Mouse (Mus musculus) stomach, postnatal 0 days (tissue): Measurements from ENCODE around the gene Gzmg. TPM values are rescaled to one million over a fixed set of nuclear protein-coding genes. Genes with fewer than 3 reads are reported as not detected.
"Not testable (repeated sequence)": the region's sequence is repeated elsewhere in the genome, so short reads cannot be mapped to it uniquely, and the experiment has no call there.

Source experiments
- ATAC-seq: fragments of 200-750 bp; cut with Nextera tagmentation; 2 replicates; pipeline ENCODE4 v1.8.0; 2017; ENCODE audit not compliant: low FRiP score, low TSS enrichment
- DNase-seq: peaks from one replicate; pipeline ENCODE4 v3.0.0-alpha.2; 2016; ENCODE audit warnings: low spot score
- H3K27ac ChIP-seq: fragments of 300-500 bp; sonication (generic); replicated peaks from 2 replicates; pipeline ENCODE4 v1.5.1; 2014; ENCODE audit warnings: mild to moderate bottlenecking, control low read depth
- H3K27me3 ChIP-seq: fragments of 300-500 bp; sonication (generic); 2 replicates; pipeline ENCODE4 v1.6.1; 2014; ENCODE audit warnings: low read length; ENCODE audit not compliant: control insufficient read depth, insufficient read depth
- H3K36me3 ChIP-seq: fragments of 300-500 bp; sonication (generic); 2 replicates; pipeline ENCODE4 v1.6.1; 2014; ENCODE audit warnings: low read length, mixed read lengths; ENCODE audit not compliant: control insufficient read depth, insufficient read depth
- H3K4me1 ChIP-seq: fragments of 300-500 bp; sonication (generic); replicated peaks from 2 replicates; pipeline ENCODE4 v1.6.1; 2014; ENCODE audit warnings: antibody characterized with exemption; ENCODE audit not compliant: control insufficient read depth, insufficient read depth
- H3K4me2 ChIP-seq: fragments of 300-500 bp; sonication (generic); replicated peaks from 2 replicates; pipeline ENCODE4 v1.6.1; 2014; ENCODE audit warnings: low read depth, mild to moderate bottlenecking, control low read depth, moderate library complexity
- H3K4me3 ChIP-seq: fragments of 300-500 bp; sonication (generic); 2 replicates; pipeline ENCODE4 v1.5.1; 2014; ENCODE audit warnings: low read depth, low read length, control low read depth
- H3K9ac ChIP-seq: fragments of 300-500 bp; sonication (generic); 2 replicates; pipeline ENCODE4 v1.6.1; 2014; ENCODE audit warnings: mild to moderate bottlenecking, low read length, control low read depth, mixed read lengths
- H3K9me3 ChIP-seq: fragments of 300-500 bp; sonication (generic); 2 replicates; pipeline ENCODE4 v1.6.1; 2016; ENCODE audit warnings: low read length; ENCODE audit not compliant: control insufficient read depth
- CTCF ChIP-seq: IDR thresholded peaks from 2 replicates; pipeline ENCODE4 v1.5.1; 2016; ENCODE audit warnings: antibody characterized with exemption, low read depth, mild to moderate bottlenecking, moderate library complexity
- EP300 ChIP-seq: optimal IDR thresholded peaks from 2 replicates; pipeline ENCODE3; 2016; ENCODE audit warnings: antibody characterized with exemption
- WGBS: fragments of 180-500 bp; shearing (Covaris S2); extraction: QIAGEN DNeasy Blood & Tissue Kit; methylation state at CpG from one replicate; pipeline ENCODE4 v1.1.7; 2014; 5-methylcytosine and 5-hydroxymethylcytosine counted together
- polyA plus RNA-seq: library from polyadenylated mRNA; unstranded; fragments of >200 nt; fragmentation: Nextera tagmentation; extraction: Ambion mirVana; gene quantifications from 2 replicates; pipeline ENCODE4 v1.2.1, GENCODE M21; 2015

The Gzmg gene
- polyA plus RNA-seq, 1 experiment from 2014 or later, result not detected

DNA sequence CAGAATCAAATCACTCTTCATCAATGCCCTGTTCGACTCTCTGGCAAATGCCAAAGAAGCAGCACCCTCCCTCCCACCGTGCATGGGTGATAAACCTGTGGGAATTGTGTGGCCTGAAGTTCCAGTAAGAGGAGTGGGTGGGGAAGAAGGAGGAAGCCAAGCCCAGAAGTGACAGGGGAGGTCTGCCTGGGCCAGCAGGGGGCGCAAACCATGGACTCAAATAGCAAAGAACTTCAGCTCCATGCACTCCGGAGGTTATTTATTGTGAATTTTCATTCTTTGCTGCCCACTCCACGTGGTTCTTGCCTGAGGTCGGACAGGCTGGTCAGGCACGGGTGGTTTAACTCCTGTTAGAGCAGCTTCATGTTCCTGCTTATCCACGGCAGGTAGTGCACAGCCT is 18.3 kb upstream of the Gzmg start:
- not testable (repeated sequence) for H3K9ac ChIP-seq, H3K36me3 ChIP-seq, H3K9me3 ChIP-seq, ATAC-seq, H3K4me1 ChIP-seq, H3K4me2 ChIP-seq, H3K27me3 ChIP-seq, H3K4me3 ChIP-seq, H3K27ac ChIP-seq
- WGBS, result 22% methylated on average over 8 of the region's 8 CpGs
- TF ChIP-seq CTCF, result peak; percentile 72
- DNase-seq, result peak; percentile 72

DNA sequence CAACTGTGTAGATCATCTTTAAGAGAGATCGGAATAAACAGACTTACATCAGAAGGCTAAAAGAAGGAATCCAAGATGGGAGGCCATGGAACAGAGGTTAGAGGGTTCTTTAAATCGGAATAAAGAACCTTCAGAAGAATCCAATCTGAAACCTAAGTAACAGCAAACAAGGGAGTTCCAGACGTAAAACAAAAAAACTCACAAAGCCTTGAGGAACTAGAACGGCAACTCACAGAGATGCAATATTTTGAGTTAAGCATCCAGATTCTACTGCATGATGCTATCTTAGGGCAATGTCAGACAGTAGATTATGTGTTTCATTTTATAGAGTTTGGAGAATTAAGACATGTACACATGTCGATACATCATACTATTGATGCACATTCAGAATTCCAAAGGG is 15.1 kb upstream of the Gzmg start, which contains the start of gene Gzmn:
Gene Gzmn, minus strand, starts transcription at position 101 of the 400 bp plus-strand sequence.
- 84% methylated on average over 5 of the region's 5 CpGs for WGBS
- no peak within 1 kb of the TSS for H3K9ac ChIP-seq
- H3K36me3 ChIP-seq, result no peaks in the 10 kb centered on the region
- no peaks in the 10 kb centered on the region for H3K9me3 ChIP-seq
- no peak for TF ChIP-seq CTCF
- no peak for TF ChIP-seq EP300
- H3K4me3 ChIP-seq, result no peak within 1 kb of the TSS
- no peaks in the 10 kb centered on the region for H3K27me3 ChIP-seq
- DNase-seq, result no peak
- no peak within 1 kb of the TSS for H3K4me2 ChIP-seq
- no peak for ATAC-seq
- no peak within 1 kb of the TSS for H3K27ac ChIP-seq
- H3K4me1 ChIP-seq, result no peaks in the 10 kb centered on the region

DNA sequence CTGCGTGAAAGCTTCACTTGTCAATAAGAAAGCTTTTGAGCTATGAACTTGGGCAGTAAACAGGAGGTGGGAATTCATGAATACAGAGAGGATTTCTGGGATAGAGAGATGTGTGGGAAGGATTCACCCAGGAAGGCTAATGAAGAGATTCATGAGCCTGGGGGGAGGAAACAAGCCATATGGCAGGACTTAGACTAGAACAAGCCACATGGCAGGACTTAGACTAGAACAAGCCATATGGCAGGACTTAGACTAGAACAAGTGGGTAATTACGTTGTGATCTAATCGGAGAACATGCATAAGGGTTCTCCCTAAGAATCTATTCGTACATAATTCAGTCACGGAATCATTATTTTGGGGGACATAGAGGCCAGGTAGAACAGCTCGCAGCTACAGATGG is 14.0 kb upstream of the Gzmg start:
- Histone ChIP-seq H3K9me3 (no peaks in the 10 kb centered on the region), H3K9ac (no peak overlapping the region), H3K27me3 (no peaks in the 10 kb centered on the region), H3K4me3 (no peak overlapping the region), H3K36me3 (no peaks in the 10 kb centered on the region), H3K4me2 (no peak overlapping the region), H3K27ac (no peak overlapping the region), H3K4me1 (no peaks in the 10 kb centered on the region)
- ATAC-seq (no peak), DNase-seq (no peak)
- TF ChIP-seq EP300, result no peak
- TF ChIP-seq CTCF, result no peak
- 93% methylated on average over 6 of the region's 6 CpGs for WGBS

DNA sequence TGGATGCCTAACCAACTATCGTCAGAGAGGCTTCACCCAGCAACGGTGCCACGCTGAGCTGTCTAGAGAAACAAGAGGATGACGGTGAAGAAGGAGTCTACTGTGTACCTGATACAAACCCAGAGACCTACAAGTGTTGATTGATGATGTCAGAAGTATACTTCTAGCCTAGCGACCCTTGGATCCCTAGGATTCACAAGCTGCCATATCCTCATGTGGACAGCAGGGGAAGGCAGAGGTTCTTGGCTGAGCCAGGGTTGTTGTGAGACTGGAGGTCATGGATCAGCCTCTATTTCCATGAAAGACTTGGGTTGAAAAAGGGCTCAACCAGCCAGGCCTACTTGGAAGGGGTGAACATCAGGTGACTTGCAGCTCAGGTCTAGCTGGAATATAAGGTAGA is 13.4 kb upstream of the Gzmg start:
- Histone ChIP-seq H3K9me3 (no peaks in the 10 kb centered on the region), H3K4me2 (no peak overlapping the region), H3K4me1 (no peaks in the 10 kb centered on the region), H3K36me3 (no peaks in the 10 kb centered on the region), H3K4me3 (no peak overlapping the region), H3K27ac (no peak overlapping the region), H3K9ac (no peak overlapping the region), H3K27me3 (no peaks in the 10 kb centered on the region)
- no peak for TF ChIP-seq CTCF
- TF ChIP-seq EP300, result no peak
- no peak for ATAC-seq
- 89% methylated on average over 5 of the region's 5 CpGs for WGBS
- no peak for DNase-seq

DNA sequence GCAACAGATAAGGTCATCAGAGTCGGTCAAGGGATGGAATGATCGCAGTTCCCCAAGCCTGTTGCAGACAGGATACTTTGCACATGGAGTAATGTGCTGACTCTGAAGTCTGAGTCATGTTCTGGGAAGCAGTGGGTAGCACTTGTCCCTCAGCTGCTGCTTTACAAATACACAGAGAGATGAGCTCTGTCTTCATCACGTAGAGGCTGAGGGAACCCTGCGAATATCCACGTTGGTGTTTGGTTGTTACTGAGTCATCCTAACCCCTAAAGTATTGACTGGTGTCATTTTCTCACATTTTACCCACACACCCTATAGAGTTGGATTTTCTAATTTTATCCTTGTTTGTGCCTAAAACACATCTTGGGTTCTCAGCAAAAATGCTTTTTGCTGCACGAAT is 8.6 kb upstream of the Gzmg start:
- no peaks in the 10 kb centered on the region for H3K9me3 ChIP-seq
- no peak for TF ChIP-seq CTCF
- no peak for TF ChIP-seq EP300
- 70% methylated on average over 6 of the region's 6 CpGs for WGBS
- no peak overlapping the region for H3K9ac ChIP-seq
- no peaks in the 10 kb centered on the region for H3K36me3 ChIP-seq
- no peak overlapping the region for H3K4me2 ChIP-seq
- H3K4me1 ChIP-seq, result no peaks in the 10 kb centered on the region
- no peaks in the 10 kb centered on the region for H3K27me3 ChIP-seq
- no peak overlapping the region for H3K4me3 ChIP-seq
- ATAC-seq (no peak), DNase-seq (no peak)
- H3K27ac ChIP-seq, result no peak overlapping the region

DNA sequence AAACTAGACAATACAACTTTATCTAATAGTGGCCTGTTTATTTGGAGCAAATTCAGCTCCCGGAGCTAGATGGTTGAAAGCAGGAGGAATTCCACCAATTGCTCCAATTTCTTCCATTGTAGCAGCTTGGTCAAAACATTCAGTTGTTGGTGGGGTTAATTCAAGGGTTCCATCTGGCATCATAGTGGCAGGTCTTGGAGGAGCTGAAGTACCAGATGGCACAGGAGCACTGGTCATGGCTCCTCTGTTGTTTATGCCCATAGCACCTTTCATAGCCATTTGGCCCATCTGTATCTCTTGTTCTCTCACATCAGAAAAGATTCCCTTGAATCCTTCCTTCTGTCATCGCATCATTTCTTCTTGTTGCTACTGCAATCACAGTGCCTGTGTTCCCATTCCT is 2.7 kb upstream of the Gzmg start:
- TF ChIP-seq EP300, result no peak
- no peak for TF ChIP-seq CTCF
- Histone ChIP-seq H3K27ac (no peak overlapping the region), H3K9ac (no peak overlapping the region), H3K9me3 (no peaks in the 10 kb centered on the region), H3K4me1 (no peaks in the 10 kb centered on the region), H3K4me3 (no peak overlapping the region), H3K27me3 (no peaks in the 10 kb centered on the region), H3K4me2 (no peak overlapping the region), H3K36me3 (no peaks in the 10 kb centered on the region)
- 77% methylated on average over 2 of the region's 2 CpGs for WGBS
- ATAC-seq (no peak), DNase-seq (no peak)
